Mouse (Mus musculus): ENCODE results near the gene Usp37.

The Usp37 gene

GRCm38 (mm10) chr1:74393697-74394096 lies 150.4 kb downstream of the Usp37 start:
- POLR2A ChIA-PET: interaction anchor here in 2 of 4 experiments (0.7 to 5.8 kb wide), 11 partner anchors 8 to 1969 kb away, joined by 3 to 42 read pairs (median 3); partner anchors contain the start of genes Aamp (in 1 of the 2), Arpc2 (in 1 of the 2), Pnkd (in 1 of the 2) and Slc11a1 (in 1 of the 2)
- CTCF ChIA-PET: interaction anchor here in 1 of 4 experiments (0.6 kb wide), 1 partner anchor 59 kb away, joined by 3 read pairs; no protein-coding TSS in a partner anchor

- ChIA-PET POLR2A (interaction anchor here in 2 of 4 experiments (0.6 to 2.5 kb wide), 7 partner anchors 9 to 156 kb away, joined by 3 to 16 read pairs (median 4); partner anchors contain the start of genes Aamp (in 1 of the 2), Arpc2 (in 1 of the 2), Pnkd (in 1 of the 2) and Slc11a1 (in 1 of the 2)), CTCF (no interaction called here)
Measured at GRCm38 (mm10) chr1:74393010-74393409, 151.1 kb downstream of the Usp37 start.

DNA sequence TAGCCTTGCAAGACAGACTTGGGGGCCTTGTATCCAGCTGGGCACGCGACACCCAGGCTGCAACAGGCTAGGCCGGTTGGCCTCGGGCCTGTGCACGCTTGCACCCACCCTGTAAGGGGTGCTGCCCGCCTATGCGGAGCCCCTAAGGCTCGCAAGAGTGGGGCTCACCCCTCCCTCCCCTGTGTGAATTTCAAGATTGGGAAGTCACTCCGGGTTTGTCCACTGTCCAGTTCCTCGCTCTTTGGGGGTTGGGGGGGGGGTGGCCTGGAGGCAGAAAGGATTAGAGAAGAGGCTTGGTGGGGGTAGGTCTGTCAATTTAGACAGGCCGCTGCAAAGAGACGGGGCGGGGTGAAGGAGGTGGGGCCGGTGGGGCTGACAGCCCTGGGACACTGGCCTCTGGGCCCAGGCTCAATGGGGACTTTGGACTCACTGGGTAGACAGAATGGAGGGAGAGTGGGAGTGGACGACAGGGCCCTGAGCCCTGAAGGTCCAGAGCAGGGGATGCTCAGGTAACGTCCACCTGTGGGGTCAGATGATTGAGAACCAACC lies 151.6 kb downstream of the Usp37 start:
- ChIA-PET POLR2A (interaction anchor here in 2 of 4 experiments (0.6 to 2.5 kb wide), 9 partner anchors 9 to 185 kb away, joined by 3 to 16 read pairs (median 3); partner anchors contain the start of genes Aamp (in 1 of the 2), Pnkd (in 1 of the 2) and Slc11a1 (in 1 of the 2)), CTCF (no interaction called here)

DNA sequence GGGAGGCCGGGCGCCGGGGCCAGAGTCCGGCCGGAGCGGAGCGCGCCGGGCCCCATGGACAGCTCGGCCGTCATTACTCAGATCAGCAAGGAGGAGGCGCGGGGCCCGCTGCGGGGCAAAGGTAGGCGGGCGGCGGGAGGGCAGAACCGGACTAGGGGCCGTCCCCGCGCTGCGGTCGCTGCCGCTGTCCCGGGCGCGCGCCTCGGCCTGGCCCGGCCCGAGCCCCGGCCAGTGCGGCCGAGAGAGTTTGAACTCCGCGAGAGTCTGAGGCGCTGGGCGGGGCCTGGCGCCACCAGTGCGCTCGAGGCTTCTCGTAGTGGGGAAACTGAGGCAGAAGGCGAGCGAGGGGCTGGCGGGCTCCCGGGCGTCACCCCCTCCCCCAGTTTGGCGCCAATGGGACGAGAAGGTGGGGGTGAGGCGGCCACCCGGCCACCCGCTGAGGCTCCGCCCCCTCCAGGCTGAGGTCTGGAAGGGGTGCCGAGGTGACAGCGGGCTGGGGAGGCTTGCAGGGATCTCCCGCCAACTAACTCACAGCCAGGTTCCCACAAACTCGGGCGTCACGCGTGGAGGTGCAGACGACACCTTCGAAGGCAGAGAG lies 152.1 kb downstream of the Usp37 start:
- CTCF ChIA-PET: interaction anchor here in 1 of 4 experiments (0.9 kb wide), 1 partner anchor 30 kb away, joined by 4 read pairs; the partner anchor contains the start of gene Catip
- POLR2A ChIA-PET: interaction anchor here in 3 of 4 experiments (0.6 to 2.5 kb wide), 10 partner anchors 16 to 1613 kb away, joined by 3 to 16 read pairs (median 3); partner anchors contain the start of genes Aamp (in 1 of the 3), Pnkd (in 1 of the 3) and Slc11a1 (in 1 of the 3)

DNA sequence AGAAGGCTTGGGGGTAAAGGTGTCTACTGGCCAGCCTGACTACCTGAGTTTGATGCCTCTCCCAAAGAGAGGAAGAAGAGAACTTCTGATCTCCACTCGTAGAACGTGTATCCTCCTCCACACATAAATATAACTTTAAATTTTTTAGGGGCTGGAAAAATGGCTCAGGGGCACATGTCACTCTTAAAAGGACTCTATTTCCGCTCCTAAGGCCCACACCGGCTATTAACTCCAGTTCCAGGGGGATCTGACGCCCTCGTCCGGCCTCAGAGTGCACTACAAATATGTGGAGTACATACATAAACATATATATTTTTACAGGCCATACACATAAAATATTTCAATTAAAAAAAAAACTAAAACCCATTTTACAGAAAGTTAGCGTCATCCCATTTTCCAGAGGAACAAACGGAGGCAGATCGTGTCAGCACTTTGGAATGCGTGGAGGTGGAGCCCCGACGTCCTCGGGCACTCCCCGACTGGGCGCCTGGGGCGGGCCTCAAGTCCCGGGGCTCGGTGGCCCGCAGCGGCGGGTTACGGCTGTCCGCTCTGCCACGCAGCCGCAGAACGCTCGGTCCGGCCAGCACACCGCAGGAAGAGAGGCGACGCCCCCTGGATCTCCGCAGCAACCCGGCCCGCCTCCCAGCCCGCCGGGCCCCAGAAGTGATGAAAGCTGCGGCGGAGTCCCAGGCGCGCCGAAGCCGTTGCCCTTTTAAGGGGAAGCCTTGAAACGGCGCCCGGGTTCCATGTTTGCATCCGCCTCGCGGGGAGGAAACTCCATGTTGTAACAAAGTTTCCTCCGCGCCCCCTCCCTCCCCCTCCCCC lies 152.9 kb downstream of the Usp37 start, which contains the start of gene Ctdsp1:
Gene Ctdsp1, plus strand, starts transcription at position 586 of the 825 bp plus-strand sequence.
- ChIA-PET POLR2A (interaction anchor here in 3 of 4 experiments (0.6 to 2.2 kb wide), 9 partner anchors 14 to 530 kb away, joined by 3 to 8 read pairs (median 3); partner anchors contain the start of genes Aamp (in 1 of the 3) and Pnkd (in 1 of the 3)), CTCF (interaction anchor here in 3 of 4 experiments (0.7 to 0.9 kb wide), 5 partner anchors 29 to 266 kb away, joined by 4 to 9 read pairs (median 8); partner anchors contain the start of gene Catip (in 1 of the 3))

DNA sequence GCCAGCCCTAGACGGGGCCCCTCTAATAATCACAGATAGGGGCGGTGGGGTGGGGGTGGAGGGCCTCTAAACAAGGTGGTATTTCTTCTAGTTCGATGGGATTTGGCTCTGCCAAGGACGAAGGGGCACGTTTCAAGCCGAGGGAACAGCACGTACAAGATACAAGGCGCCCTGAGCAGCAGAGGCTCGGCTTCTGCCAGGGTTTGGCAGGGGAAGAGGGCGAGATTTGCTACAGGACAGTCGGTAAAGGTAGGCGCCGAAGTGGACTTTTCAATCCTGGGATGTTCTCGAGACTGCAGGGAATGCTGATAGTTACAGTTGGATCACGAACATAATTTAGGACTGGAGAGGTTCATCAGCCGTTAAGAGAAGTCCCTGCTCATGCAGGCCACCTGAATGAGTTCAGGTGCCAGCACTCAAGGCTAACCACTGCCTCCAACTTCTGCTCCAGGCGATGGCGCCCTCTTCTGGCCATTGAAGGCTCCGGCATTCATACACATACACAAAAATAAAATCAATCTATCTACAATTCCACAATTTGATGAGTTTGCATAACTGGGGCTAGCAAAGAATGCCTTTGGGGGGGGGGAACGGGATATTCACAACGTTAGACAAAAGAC lies 153.7 kb downstream of the Usp37 start:
- CTCF ChIA-PET: interaction anchor here in 3 of 4 experiments (0.5 to 1.2 kb wide), 9 partner anchors 18 to 265 kb away, joined by 3 to 9 read pairs (median 6); partner anchors contain the start of genes Catip (in 1 of the 3) and Pnkd (in 1 of the 3)
- POLR2A ChIA-PET: interaction anchor here in 3 of 4 experiments (0.6 to 4.4 kb wide), 11 partner anchors 7 to 529 kb away, joined by 3 to 42 read pairs (median 5); partner anchors contain the start of genes Aamp (in 1 of the 3), Pnkd (in 1 of the 3) and Slc11a1 (in 1 of the 3)

- ChIA-PET CTCF (interaction anchor here in 3 of 4 experiments (0.5 to 2.6 kb wide), 10 partner anchors 8 to 184 kb away, joined by 3 to 12 read pairs (median 4); partner anchors contain the start of genes Catip (in 2 of the 3) and Pnkd (in 1 of the 3)), POLR2A (interaction anchor here in 3 of 4 experiments (0.6 to 4.4 kb wide), 21 partner anchors 8 to 1557 kb away, joined by 3 to 42 read pairs (median 4); partner anchors contain the start of genes Aamp (in 1 of the 3), Catip (in 1 of the 3), Pnkd (in 1 of the 3) and Slc11a1 (in 1 of the 3))
Measured at GRCm38 (mm10) chr1:74389831-74390286, 154.2 kb downstream of the Usp37 start.

DNA sequence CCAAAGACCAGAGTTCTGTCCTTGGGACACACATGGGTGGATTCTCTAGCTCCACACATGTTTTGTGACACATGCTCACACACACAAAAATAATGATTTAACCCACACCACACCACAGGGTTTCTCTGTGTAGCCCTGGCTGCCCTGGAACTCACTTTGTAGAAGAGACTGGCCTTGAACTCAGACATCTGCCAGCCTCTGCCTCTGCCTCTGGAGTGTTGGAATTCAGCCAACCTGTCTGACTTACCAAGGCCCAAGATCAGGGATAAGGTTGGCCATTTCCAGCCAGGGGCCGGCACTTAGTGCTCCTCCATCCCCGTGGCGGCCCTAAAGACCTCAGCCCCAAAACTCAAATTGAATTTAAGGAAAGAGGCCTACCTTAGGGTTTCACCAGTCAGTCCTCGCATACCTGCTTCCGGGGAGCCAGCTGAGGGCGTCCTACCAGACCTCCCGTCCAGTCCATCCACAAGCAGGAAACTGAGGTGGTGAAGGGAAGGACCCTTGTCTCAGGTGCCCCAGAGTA lies 155.6 kb downstream of the Usp37 start:
- ChIA-PET CTCF (interaction anchor here (0.6 to 2.6 kb wide), 8 partner anchors 9 to 1035 kb away, joined by 3 to 12 read pairs (median 5); partner anchors contain the start of gene Catip (in 3 of the 4)), POLR2A (interaction anchor here in 3 of 4 experiments (1.1 to 5.3 kb wide), 15 partner anchors 8 to 357 kb away, joined by 3 to 42 read pairs (median 5); partner anchors contain the start of genes Aamp (in 1 of the 3), Pnkd (in 1 of the 3) and Slc11a1 (in 1 of the 3))

DNA sequence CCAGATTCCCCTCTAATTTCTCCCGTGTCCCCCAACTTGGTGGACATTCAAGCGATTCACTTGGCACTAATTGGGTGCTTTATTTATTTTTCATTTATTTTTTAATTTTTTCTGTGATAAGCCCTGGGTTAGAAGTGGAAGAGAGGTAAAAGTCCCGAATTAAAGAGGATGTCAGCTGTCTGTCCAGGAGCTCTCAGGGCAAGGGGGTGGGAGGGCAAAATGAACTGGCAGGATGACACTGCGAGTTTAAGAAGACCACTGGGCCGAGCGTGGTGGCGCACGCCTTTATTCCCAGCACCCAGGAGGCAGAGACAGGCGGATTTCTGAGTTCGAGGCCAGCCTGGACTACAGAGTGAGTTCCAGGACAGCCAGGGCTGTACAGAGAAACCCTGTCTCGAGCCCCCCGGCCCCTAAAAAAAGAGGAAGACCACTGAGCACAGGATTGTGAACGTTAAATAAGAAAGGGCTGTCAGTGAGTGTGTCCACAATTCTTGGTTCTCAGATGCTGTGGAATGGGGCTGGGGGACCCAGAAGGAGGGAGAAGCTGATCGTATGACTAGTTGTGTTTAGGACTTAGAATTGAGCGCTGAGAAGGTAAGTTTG lies 156.6 kb downstream of the Usp37 start:
- POLR2A ChIA-PET: interaction anchor here in 3 of 4 experiments (0.7 to 5.3 kb wide), 23 partner anchors 9 to 357 kb away, joined by 3 to 42 read pairs (median 4); partner anchors contain the start of genes Aamp (in 2 of the 3), Pnkd (in 2 of the 3), Catip (in 1 of the 3) and Cnot9 (in 1 of the 3)
- CTCF ChIA-PET: interaction anchor here (0.5 to 2.6 kb wide), 14 partner anchors 10 to 1036 kb away, joined by 3 to 12 read pairs (median 4); partner anchors contain the start of genes Catip (in 3 of the 4), Aamp (in 1 of the 4) and Pnkd (in 1 of the 4)

DNA sequence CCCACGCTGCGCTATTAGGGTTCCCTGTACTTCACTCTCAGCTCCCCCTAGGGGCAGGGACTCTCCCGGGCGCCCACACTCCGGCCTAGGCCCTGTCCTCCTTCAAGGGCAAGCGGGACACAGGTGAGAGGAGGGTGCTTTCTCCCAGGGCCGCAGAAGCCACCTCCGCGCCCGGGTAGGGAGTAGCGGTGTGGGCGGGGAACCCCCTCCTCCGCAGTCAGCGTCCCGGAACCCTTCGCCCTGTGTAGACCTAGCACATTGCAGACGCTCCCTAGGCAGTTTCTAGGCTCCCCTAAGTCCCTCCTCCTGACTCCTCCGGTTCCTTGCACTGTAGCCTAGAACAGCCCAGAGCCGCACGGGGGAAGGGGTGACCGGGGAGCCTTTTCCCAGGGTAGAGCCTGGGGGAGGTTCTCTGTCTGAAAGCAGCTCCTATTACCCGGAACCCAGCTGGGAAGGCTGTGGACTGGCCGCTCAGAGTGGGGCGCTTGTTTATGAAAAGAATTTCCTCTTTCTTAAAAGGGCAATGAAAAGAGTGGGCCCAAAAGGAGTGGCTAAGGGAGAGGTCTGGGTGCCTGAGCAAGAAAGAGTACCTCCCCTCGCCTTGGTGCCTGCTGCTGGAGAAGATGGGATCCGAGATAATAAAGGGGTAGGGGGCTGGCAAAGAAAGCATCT lies 157.2 kb downstream of the Usp37 start:
- ChIA-PET CTCF (interaction anchor here (0.7 to 2.1 kb wide), 16 partner anchors 10 to 402 kb away, joined by 3 to 10 read pairs (median 4); partner anchors contain the start of genes Aamp (in 2 of the 4), Catip (in 2 of the 4) and Pnkd (in 2 of the 4)), POLR2A (interaction anchor here (0.6 to 5.3 kb wide), 34 partner anchors 9 to 214 kb away, joined by 3 to 42 read pairs (median 4); partner anchors contain the start of genes Aamp (in 3 of the 4), Pnkd (in 3 of the 4), Catip (in 1 of the 4) and Cnot9 (in 1 of the 4))

DNA sequence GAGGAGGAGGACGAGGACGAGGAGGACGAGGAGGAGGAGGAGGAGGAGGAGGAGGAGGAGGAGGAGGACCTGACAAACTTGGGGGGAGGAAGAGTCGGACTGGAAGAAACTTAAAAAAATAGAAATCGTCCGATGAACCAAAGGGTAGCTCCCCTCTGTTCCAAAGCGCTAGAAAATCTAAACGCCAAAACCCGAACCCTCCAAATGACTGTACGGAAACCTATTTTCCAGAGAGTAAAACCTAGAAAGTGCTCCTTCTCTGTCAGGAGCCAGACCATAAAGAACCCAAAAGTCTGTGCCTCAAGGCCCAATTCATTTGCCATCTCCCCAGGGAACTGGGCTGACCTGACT lies 157.7 kb downstream of the Usp37 start:
- ChIA-PET CTCF (interaction anchor here (0.7 to 2.1 kb wide), 14 partner anchors 9 to 292 kb away, joined by 3 to 10 read pairs (median 4); partner anchors contain the start of genes Aamp (in 2 of the 4), Catip (in 2 of the 4) and Pnkd (in 2 of the 4)), POLR2A (interaction anchor here (0.6 to 5.3 kb wide), 27 partner anchors 8 to 215 kb away, joined by 3 to 42 read pairs (median 4); partner anchors contain the start of genes Aamp (in 3 of the 4), Pnkd (in 3 of the 4), Catip (in 1 of the 4) and Cnot9 (in 1 of the 4))

DNA sequence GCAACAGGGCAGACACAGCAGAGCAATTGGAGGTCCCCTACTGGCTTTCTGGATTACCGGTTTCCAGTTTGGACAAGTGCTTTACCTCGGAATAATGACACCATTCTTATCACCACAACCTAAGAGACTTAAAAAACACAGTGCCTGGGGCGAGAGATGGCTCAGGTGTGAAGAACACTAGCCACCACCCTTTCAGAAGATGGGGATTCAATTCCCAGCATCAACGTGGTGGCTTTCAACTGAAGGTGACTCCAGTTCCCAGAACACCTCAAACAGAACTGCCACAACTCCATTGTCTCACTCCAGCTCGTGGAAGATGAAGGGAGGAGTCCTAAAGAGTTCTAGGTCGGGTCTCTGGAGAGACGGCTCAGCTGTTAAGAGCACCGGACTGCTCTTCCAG lies 158.6 kb downstream of the Usp37 start:
- ChIA-PET CTCF (interaction anchor here in 2 of 4 experiments (0.7 to 1.2 kb wide), 3 partner anchors 15 to 291 kb away, joined by 3 to 4 read pairs (median 3); no protein-coding TSS in a partner anchor), POLR2A (interaction anchor here (1.1 to 5.3 kb wide), 10 partner anchors 9 to 188 kb away, joined by 3 to 42 read pairs (median 4); no protein-coding TSS in a partner anchor)

Data from embryonic stem cell, embryonic (primary cell).